Mouse (Mus musculus) limb, embryonic 14.5 days (tissue): ENCODE results near the gene Ttn. TPM values are rescaled to one million over a fixed set of nuclear protein-coding genes. Genes with fewer than 3 reads are reported as not detected.

Experiments used
- ATAC-seq: fragments of 200-750 bp; cut with Nextera tagmentation; 2 replicates; pipeline ENCODE4 v1.8.0; 2017; ENCODE audit warnings: low read depth, moderate number of reproducible peaks, moderate TSS enrichment; ENCODE audit not compliant: low FRiP score
- DNase-seq: peaks from one replicate; pipeline ENCODE4 v3.0.0-alpha.2; 2015; ENCODE audit warnings: low spot score
- H3K27ac ChIP-seq: fragments of 300-500 bp; sonication (generic); replicated peaks from 2 replicates; pipeline ENCODE4 v1.5.1; 2014; ENCODE audit warnings: low read depth, mild to moderate bottlenecking, low read length, moderate library complexity, mixed read lengths
- H3K27me3 ChIP-seq: fragments of 300-500 bp; sonication (generic); 2 replicates; pipeline ENCODE4 v1.6.1; 2014; ENCODE audit warnings: low read length, mixed read lengths; ENCODE audit not compliant: control insufficient read depth, insufficient read depth
- H3K36me3 ChIP-seq: fragments of 300-500 bp; sonication (generic); 2 replicates; pipeline ENCODE4 v1.6.1; 2014; ENCODE audit warnings: mild to moderate bottlenecking, low read length, moderate library complexity, mixed read lengths; ENCODE audit not compliant: control insufficient read depth, insufficient read depth
- H3K4me1 ChIP-seq: fragments of 300-500 bp; sonication (generic); 2 replicates; pipeline ENCODE4 v1.6.1; 2014; ENCODE audit warnings: antibody characterized with exemption, low read length, mixed read lengths; ENCODE audit not compliant: control insufficient read depth, insufficient read depth
- H3K4me2 ChIP-seq: fragments of 300-500 bp; sonication (generic); replicated peaks from 2 replicates; pipeline ENCODE4 v1.6.1; 2014; ENCODE audit warnings: low read depth, mild to moderate bottlenecking, low read length, moderate library complexity; ENCODE audit not compliant: severe bottlenecking
- H3K4me3 ChIP-seq: fragments of 300-500 bp; sonication (generic); replicated peaks from 2 replicates; pipeline ENCODE4 v1.5.1; 2014; ENCODE audit warnings: low read length
- H3K9ac ChIP-seq: fragments of 300-500 bp; sonication (generic); 2 replicates; pipeline ENCODE4 v1.6.1; 2014; ENCODE audit warnings: mild to moderate bottlenecking, low read depth, low read length, moderate library complexity; ENCODE audit not compliant: severe bottlenecking
- H3K9me3 ChIP-seq: fragments of 300-500 bp; sonication (generic); 2 replicates; pipeline ENCODE4 v1.6.1; 2016; ENCODE audit warnings: low read length; ENCODE audit not compliant: control insufficient read depth
- POLR2A ChIP-seq: fragments of 200-500 bp; IDR thresholded peaks from 2 replicates; pipeline ENCODE4 v1.8.0; 2012; ENCODE audit warnings: inconsistent platforms, mild to moderate bottlenecking, moderate library complexity, borderline replicate concordance; ENCODE audit not compliant: insufficient read depth, insufficient read length; ENCODE audit errors: extremely low read depth
- WGBS: fragments of 180-500 bp; shearing (Covaris S2); extraction: QIAGEN DNeasy Blood & Tissue Kit; methylation state at CpG from one replicate; pipeline ENCODE4 v1.1.7; 2014; 5-methylcytosine and 5-hydroxymethylcytosine counted together
- polyA plus RNA-seq, 2 experiments: library from polyadenylated mRNA; depleted of rRNA in 1 of 2; stranded (reverse) in 1 of 2; unstranded in 1 of 2; fragments of >200 nt; fragmentation: Nextera tagmentation in 1 of 2; extraction: Ambion mirVana in 1 of 2; gene quantifications; 2 replicates each; pipeline versions ENCODE4 v1.2.1 to v1.2.3; 2012 to 2014

The Ttn gene
- polyA plus RNA-seq, 2 experiments: 15.8 to 99.0 TPM

DNA sequence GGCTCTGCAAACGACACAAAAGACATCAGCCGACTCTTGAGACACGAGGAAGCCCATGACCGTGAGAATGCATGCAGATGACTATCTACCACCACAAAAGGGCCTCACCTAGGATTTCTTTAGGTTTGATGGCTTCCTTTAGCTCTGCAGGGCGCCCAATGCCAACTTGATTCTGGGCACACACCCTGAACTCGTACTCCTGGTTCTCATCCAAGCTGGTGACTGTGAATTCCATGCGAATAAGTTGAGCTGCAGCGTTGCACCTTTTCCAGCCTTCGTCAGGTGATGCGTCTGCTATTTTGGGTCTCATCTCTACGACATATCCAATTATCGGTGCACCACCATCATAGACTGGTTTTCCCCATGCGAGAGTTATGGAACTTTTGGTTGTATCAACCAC, 217.8 kb downstream of the Ttn start:
- Histone ChIP-seq H3K9ac (no peak overlapping the region), H3K27me3 (no peaks in the 10 kb centered on the region), H3K4me3 (no peak overlapping the region), H3K36me3 (no peaks in the 10 kb centered on the region), H3K4me1 (no peaks in the 10 kb centered on the region), H3K27ac (no peak overlapping the region), H3K9me3 (no peaks in the 10 kb centered on the region), H3K4me2 (no peak overlapping the region)
- DNase-seq (no peak), ATAC-seq (no peak)
- WGBS: 92% methylated on average over 13 of the region's 13 CpGs
- TF ChIP-seq POLR2A: no peak

GRCm38 (mm10) chr2:76762154-76762553, 220.2 kb downstream of the Ttn start:
- ATAC-seq (no peak), DNase-seq (no peak)
- peaks cover 9% of the 10 kb centered on the region; the same call in 1 of the 2 replicates for H3K9me3 ChIP-seq
- no peak overlapping the region for H3K27ac ChIP-seq
- H3K9ac ChIP-seq: no peak overlapping the region
- no peaks in the 10 kb centered on the region for H3K4me1 ChIP-seq
- H3K4me3 ChIP-seq: no peak overlapping the region
- no peak overlapping the region for H3K4me2 ChIP-seq
- 87% methylated on average over 6 of the region's 6 CpGs for WGBS
- H3K27me3 ChIP-seq: no peaks in the 10 kb centered on the region
- no peak for TF ChIP-seq POLR2A
- no peaks in the 10 kb centered on the region for H3K36me3 ChIP-seq

- H3K4me1 ChIP-seq: no peaks in the 10 kb centered on the region
- ATAC-seq (no peak), DNase-seq (no peak)
- no peak overlapping the region for H3K27ac ChIP-seq
- 94% methylated on average over 15 of the region's 15 CpGs for WGBS
- no peak for TF ChIP-seq POLR2A
- no peaks in the 10 kb centered on the region for H3K36me3 ChIP-seq
- H3K9ac ChIP-seq: no peak overlapping the region
- peaks cover 9% of the 10 kb centered on the region; the same call in 1 of the 2 replicates for H3K9me3 ChIP-seq
- no peaks in the 10 kb centered on the region for H3K27me3 ChIP-seq
- no peak overlapping the region for H3K4me3 ChIP-seq
- no peak overlapping the region for H3K4me2 ChIP-seq
Measured at GRCm38 (mm10) chr2:76756461-76756860, 225.9 kb downstream of the Ttn start.

GRCm38 (mm10) chr2:76751993-76752392, 230.4 kb downstream of the Ttn start:
- H3K36me3 ChIP-seq: no peaks in the 10 kb centered on the region
- H3K9ac ChIP-seq: no peak overlapping the region
- DNase-seq (no peak), ATAC-seq (no peak)
- no peaks in the 10 kb centered on the region for H3K9me3 ChIP-seq
- no peaks in the 10 kb centered on the region for H3K27me3 ChIP-seq
- no peak for TF ChIP-seq POLR2A
- no peak overlapping the region for H3K4me2 ChIP-seq
- WGBS: 92% methylated on average over 6 of the region's 6 CpGs
- no peaks in the 10 kb centered on the region for H3K4me1 ChIP-seq
- H3K4me3 ChIP-seq: no peak overlapping the region
- H3K27ac ChIP-seq: no peak overlapping the region

GRCm38 (mm10) chr2:76749341-76750110, 232.8 kb downstream of the Ttn start:
- no peak for TF ChIP-seq POLR2A
- 94% methylated on average over 21 of the region's 21 CpGs for WGBS
- Histone ChIP-seq H3K9ac (no peak overlapping the region), H3K4me3 (no peak overlapping the region), H3K4me1 (no peaks in the 10 kb centered on the region), H3K4me2 (no peak overlapping the region), H3K27ac (no peak overlapping the region), H3K27me3 (no peaks in the 10 kb centered on the region), H3K9me3 (peaks cover 9% of the 10 kb centered on the region; the same call in 1 of the 2 replicates), H3K36me3 (no peaks in the 10 kb centered on the region)
- no peak for DNase-seq
- ATAC-seq: no peak
